Mouse (Mus musculus) bone marrow, adult 2 months (tissue): ENCODE data around the gene Lats2.

Experiments used
- CTCF ChIP-seq: fragments of 200-500 bp; IDR thresholded peaks from 2 replicates; pipeline ENCODE4 v1.5.1; 2011; ENCODE audit warnings: low read length, control low read depth; ENCODE audit not compliant: control insufficient read depth, insufficient read depth
- POLR2A ChIP-seq: fragments of 200-500 bp; IDR thresholded peaks from 2 replicates; pipeline ENCODE4 v1.6.1; 2011; ENCODE audit warnings: low read depth, mild to moderate bottlenecking, control low read depth, low read length, borderline replicate concordance; ENCODE audit not compliant: control insufficient read depth

- no peak for TF ChIP-seq CTCF
- 0 out of 2 replicates have a peak, but pooled peaks have one; percentile 0 for TF ChIP-seq POLR2A
Observed at GRCm38 (mm10) chr14:57699461-57699970, 58.7 kb downstream of the Lats2 start.
